Mouse (Mus musculus): ENCODE data around the gene Nol3.

Nol3 gene

DNA sequence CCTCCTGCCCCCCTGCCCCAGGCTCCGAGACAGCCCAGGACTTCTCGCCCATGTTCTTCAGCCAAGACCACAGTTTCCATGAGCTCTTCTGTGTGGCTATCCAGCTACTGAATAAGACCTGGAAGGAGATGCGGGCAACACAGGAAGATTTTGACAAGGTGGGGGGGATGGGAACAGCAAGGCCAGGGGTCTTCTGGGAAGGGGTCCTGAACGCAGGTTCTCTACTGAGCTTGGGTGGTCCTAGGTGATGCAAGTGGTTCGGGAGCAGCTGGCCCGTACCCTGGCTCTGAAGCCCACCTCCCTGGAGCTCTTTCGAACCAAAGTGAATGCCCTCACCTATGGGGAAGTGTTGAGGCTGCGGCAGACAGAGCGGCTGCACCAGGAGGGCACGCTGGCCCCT lies 32.5 kb downstream of the Nol3 start:
- DNase-seq (ENCODE audit: low read depth, low spot score): no peak

- no peak for DNase-seq (ENCODE audit: low read depth, low spot score)
Observed at GRCm38 (mm10) chr8:105309142-105309847, 33.4 kb downstream of the Nol3 start.

DNA sequence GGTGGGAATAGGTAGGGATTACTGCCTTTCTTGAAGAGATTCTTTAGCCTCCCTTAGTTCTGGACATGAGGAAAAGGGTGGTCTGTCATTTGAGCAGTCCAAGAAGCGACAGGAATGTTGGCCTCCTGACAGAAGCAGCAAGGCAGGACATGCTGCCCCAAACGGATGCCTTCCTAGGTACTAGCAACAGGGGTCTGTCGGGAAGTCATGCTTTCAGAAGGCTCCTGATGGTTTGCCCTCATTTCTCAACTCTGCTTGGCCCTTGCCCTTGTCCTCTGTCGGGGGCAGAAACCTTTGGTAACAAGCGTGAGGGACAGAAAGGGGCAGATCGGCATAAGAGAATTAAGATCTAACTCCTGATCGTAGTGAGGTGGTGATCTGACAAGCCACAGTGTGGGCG lies 34.2 kb downstream of the Nol3 start:
- DNase-seq (ENCODE audit: low read depth, low spot score): no peak

DNA sequence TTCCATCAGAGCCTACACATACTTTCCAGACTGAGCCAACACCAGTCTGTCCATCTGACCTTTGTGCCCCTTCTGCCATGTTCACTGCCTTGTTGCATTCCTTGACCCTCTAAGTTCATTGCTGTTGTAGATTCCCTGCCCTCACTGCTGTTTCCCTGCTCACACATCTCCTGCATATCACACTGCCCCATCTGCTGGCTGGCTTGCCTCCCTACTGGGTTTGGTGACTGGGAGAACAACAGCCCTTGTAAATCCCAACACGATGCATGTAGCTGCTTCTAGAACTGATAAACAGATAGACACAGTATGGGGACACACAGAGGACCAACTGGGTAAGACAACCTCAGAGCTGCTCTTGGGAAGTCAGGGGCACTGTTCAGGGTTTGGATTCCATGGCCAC lies 35.8 kb downstream of the Nol3 start:
- no peak for DNase-seq (ENCODE audit: low read depth, low spot score)

- no peak for DNase-seq (ENCODE audit: low read depth, low spot score)
Observed at GRCm38 (mm10) chr8:105312891-105313481, 37.0 kb downstream of the Nol3 start.

DNA sequence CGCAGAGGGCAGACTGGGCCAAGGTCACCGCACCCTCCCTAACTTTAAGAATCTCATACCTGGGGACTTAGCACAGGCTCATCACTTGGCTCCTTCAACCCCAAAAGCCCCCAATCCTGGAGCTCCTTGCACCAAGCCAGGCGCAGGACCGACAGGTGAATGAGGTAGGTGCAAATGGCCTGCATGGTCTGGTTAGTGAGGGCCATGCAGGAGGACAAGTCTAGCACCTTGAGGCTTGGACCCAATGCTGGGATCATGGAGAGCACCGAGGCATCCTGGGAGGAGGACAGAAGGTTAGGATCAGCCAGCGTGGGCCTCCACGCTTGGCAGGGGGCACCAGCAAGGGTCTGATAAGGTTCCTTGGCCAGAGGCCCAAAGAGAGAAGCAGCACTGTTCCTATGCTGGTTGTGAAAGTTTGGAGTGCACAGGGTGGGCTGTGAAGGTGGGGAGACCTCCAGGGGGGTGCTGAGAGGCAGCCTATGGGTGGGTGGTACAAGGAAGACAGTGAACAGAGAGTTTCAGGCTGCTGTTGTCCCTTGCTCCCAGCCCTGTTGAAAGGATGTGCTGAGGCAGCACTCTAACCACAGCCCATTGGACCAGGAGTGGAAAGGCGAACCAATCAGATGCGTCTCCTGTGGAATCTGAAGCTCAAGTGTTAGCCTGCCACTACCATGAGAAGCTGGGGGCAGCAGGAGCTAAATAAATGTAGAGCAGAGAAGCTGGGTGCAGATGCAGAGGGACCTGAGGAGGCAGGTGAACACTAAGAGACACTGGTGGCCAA lies 37.9 kb downstream of the Nol3 start:
- DNase-seq (ENCODE audit: low read depth, low spot score): no peak

GRCm38 (mm10) chr8:105315073-105315769 lies 39.3 kb downstream of the Nol3 start:
- no peak for DNase-seq (ENCODE audit: low read depth, low spot score)

DNA sequence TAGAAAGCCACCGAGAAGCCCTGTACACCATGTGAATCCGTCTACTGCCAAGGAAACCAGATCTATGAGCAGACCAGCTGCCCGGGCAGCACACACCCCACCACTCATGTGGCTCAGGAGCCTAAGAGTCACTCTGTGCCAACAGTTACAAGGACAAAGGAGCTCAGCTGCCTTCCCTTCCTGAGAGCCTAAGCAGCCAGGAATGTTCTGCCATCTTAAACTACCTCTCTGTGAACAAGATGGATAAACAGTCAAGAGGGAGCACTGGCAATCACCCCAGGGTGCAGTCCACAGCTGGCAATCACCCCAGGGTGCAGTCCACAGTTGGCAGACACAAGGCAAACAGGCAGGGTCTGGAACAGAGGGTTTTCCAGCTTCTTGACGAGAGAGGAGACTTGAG lies 42.0 kb downstream of the Nol3 start:
- DNase-seq (ENCODE audit: low read depth, low spot score): no peak

DNA sequence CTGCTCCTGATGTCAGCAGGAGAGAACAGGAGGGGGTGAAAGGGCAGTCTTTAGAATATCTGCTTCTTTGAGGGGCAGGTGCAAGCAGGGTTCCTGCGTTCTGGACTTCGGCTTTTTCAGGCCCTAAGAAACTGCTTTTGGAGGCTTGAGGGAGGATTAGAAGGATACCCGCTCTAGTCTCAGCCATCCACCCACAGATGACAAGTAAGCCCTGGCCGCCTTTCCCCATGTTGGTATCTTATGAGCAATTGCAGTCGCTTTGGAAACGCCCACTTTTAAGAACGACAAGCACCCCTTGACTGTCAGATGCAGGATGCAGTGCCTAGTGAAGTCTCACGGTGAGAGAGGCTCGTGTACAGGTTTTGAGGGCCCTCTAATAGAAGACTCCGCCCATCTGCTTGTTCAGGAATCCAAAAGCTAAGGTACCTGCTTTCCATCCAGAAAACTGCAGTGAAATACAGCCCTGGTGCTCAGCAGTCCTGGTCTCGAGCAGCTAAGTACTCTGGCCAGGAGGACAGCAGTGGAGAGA lies 42.8 kb downstream of the Nol3 start:
- no peak for DNase-seq (ENCODE audit: low read depth, low spot score)

GRCm38 (mm10) chr8:105323183-105323582 lies 47.2 kb downstream of the Nol3 start:
- no peak for DNase-seq (ENCODE audit: low read depth, low spot score)

GRCm38 (mm10) chr8:105325641-105326093 lies 49.7 kb downstream of the Nol3 start:
- DNase-seq (ENCODE audit: low read depth, low spot score): no peak

GRCm38 (mm10) chr8:105326141-105326672 lies 50.3 kb downstream of the Nol3 start, which contains the start of the genes Lrrc29 and Tmem208:
TSS of gene Lrrc29 (minus strand) at chr8:105326278.
TSS of gene Tmem208 (plus strand) at chr8:105326354.
- DNase-seq (ENCODE audit: low read depth, low spot score): peak; percentile 99

DNA sequence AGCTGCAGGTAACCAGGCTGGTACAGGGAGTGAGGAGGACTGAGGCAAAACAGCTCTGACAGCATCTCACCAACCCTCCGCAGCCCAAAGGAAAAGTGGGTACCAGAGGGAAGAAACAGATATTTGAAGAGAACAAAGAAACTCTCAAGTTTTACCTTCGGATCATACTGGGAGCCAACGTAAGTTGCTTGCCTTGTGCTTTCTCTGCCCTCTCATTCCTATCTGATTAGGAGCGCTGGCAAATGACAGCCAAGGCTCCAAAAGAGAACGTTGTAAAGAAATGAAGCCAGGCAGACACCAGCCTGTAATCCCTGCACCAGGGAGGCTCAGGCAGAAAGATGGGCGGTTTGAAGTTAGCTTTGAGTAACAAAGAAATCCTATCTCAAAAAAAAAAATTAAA lies 51.0 kb downstream of the Nol3 start:
- DNase-seq (ENCODE audit: low read depth, low spot score): no peak

- DNase-seq (ENCODE audit: low read depth, low spot score): no peak
Observed at GRCm38 (mm10) chr8:105330325-105330724, 54.4 kb downstream of the Nol3 start.

DNA sequence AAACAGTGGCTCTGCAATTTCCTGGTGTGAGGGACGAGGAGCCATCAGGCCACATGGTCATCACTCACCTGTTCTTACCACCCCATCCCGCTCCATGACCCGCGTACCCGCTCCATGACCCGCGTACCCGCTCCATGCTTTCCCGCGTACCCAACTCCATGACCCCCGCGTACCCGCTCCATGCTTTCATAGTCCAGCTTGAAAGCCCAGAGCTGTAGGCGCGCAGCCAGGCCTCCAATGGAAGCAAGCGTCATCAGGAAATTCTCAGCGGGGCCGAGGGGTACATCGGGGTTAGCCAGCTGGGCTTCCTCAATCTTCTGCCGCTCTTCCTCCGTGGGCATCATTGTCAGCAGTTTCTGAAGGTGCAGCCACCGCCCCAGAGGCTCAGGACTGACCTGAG lies 55.5 kb downstream of the Nol3 start:
- DNase-seq (ENCODE audit: low read depth, low spot score): no peak

Measured in R1 (cell line).